Mouse (Mus musculus) thymus, adult 2 months (tissue): ENCODE measurements around the gene Peli1.

Experiments used
- CTCF ChIP-seq: fragments of 200-500 bp; IDR thresholded peaks from 2 replicates; pipeline ENCODE4 v1.5.1; 2012; ENCODE audit warnings: mild to moderate bottlenecking, control low read depth, low read length, moderate library complexity, borderline replicate concordance; ENCODE audit not compliant: control insufficient read depth, poor library complexity, insufficient read depth; ENCODE audit errors: extremely low read depth
- POLR2A ChIP-seq: fragments of 200-500 bp; IDR thresholded peaks from 2 replicates; pipeline ENCODE4 v1.6.1; 2012; ENCODE audit warnings: mild to moderate bottlenecking, low read length, control low read depth, moderate library complexity; ENCODE audit not compliant: control insufficient read depth, poor library complexity, insufficient read depth; ENCODE audit errors: extremely low read depth

- TF ChIP-seq POLR2A (no peak), CTCF (no peak)
Observed at GRCm38 (mm10) chr11:21162093-21162492, 71.0 kb downstream of the Peli1 start.
